Mouse (Mus musculus) left cerebral cortex, postnatal 36 days (tissue): ENCODE measurements at regions not wholly inside any gene's neighbourhood (a gene's known extent, or its start where the extent isn't known, plus 50 kb on each side); places are given as distances from the start of the nearest gene placed in this dataset.
"Not testable (repeated sequence)": the region's sequence is repeated elsewhere in the genome, so short reads cannot be mapped to it uniquely, and the experiment has no call there.

Experiments
- DNase-seq, 2 experiments: peaks; one replicate each; pipeline ENCODE4 v3.0.0; 2021 to 2022; ENCODE audit warnings: low spot score in 2 of 2, mixed read lengths in 1 of 2
- intact Hi-C: fragments of 180-260 bp; cut with DNase I; formaldehyde crosslinking; loops from one replicate; pipeline ENCODE4 v1.15.1; 2025

DNA sequence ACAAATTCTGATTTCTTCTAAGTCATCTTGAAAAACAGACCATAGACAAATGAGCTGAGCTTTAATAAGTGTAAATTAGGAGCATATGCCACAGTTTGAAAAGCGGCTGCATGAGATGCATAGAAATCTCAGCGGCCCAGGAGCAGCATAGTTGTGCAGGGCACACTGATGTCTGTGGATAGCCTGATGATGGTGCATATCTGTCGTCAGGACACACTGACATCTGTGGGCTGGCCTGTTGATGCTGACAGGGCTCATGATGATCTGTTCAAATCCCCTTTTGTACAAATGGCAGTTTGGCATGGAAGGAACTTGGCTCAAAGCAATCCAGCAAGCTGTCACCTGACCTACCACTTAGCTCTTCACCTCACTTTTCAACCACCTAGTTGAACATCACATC is 128.5 kb upstream of the Vrk2 start:
- no peak for DNase-seq
- intact Hi-C loops: no loop called here

DNA sequence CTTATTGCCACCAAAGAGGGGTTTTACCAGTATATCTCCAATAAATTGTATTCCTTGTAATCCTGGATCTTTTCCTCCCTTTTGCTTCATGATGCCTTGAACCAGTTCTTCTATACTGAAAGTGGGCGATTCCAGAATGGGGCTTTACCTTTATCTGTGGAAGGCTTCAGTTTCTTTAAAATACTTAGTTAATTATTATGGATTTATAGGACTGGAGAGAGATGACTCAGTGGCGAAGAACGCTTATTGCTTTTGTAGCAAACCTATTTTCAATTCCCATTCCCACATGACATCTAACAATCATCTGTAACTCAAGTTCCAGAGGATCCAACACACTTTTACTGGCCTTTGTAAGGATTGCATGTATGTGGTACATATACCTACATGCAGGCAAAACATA is 127.4 kb upstream of the Vrk2 start:
- no peak for DNase-seq
- intact Hi-C loops: no loop called here

DNA sequence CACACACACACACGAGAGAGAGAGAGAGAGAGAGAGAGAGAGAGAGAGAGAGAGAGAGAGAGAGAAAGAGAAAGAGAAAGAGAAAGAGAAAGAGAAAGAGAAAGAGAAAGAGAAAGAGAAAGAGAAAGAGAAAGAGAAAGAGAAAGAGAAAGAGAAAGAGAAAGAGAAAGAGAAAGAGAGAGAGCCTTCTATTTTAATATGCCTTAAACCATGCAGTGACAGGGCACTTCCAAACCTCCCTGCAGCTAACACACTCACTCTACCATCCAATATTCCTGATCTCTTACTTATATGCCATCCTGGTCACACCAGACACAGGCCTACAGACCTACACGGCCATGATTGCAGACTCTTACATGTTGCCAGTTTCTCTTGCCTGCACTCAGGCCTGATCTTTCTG is 117.4 kb upstream of the Vrk2 start:
- intact Hi-C loops, DNase-seq: not testable (repeated sequence)

DNA sequence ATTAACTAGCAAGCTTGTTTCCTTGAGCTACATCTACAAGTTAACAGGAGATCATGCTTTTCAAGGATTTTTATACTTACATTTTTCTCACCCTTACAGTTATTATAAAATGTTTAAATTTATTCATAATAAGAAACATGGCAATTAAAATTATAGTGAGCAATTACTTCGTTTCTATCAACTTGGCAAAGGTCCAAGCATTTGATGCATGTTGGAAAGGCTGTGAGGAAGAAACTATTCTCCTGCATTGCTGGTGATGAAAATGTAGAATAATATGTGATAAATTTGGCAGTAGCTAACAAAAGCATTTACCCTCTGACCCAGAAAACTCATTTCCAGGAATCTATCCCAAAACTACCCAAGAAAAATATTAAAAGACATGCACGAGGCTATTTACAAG is 114.8 kb upstream of the Vrk2 start:
- no peak for DNase-seq
- intact Hi-C loops: no loop called here

DNA sequence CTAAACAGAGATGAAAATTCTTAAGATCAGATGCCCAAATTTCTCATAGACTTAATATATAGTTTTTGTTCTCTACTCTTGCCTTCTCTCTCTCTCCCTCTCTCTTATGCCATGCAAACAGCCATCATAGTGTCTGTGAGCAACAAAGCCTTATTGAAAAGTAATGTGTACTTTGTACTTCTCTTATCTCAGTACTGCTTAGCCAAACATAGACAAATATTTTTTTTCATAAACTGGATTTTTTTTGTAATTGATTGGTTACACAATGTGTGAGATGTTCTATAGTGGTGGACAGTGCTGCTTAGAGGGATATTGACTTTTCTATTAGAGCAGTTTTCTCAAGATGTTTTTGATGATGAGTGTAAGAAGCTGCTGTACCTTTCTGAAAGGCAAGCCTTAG is 90.1 kb upstream of the Vrk2 start:
- no peak for DNase-seq
- intact Hi-C loops: no loop called here

DNA sequence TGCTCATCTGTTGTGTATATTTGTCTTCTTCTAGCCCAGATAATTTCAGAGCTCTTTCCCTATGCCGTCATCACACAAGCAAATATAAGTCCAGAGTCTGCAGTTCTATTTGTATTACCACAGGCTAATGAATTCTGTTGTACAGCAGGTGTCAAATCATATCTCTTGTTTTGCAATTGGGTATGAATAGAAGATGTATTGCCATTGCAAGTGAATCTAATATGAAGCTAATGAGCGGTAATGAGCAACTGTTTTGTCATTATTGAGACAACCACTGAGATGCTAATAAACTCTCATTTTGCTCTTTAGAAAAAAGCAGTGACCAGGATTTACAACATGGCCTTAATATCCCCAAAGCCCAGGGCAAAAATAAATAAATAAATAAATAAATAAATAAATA is 73.5 kb upstream of the Vrk2 start:
- intact Hi-C loops: no loop called here
- DNase-seq: no peak

DNA sequence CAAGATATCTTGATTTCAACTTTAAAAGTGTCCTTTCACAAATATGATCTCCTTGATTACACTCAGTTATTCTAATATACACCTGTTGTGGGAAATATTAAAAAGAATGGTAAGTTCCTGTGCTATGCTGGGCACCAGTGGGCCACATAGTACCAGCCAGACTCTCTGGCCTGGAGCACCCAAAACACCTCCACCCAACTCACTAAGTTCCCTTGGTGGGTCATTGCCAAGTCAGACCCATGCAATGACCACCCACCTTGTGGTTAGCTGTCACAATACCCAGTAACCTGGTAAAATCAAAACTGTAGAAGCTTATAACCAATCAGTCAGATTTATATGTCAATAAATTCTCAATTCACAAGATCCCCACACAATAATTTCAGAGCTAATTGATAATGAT is 67.1 kb upstream of the Vrk2 start:
- intact Hi-C loops: no loop called here
- DNase-seq: no peak

DNA sequence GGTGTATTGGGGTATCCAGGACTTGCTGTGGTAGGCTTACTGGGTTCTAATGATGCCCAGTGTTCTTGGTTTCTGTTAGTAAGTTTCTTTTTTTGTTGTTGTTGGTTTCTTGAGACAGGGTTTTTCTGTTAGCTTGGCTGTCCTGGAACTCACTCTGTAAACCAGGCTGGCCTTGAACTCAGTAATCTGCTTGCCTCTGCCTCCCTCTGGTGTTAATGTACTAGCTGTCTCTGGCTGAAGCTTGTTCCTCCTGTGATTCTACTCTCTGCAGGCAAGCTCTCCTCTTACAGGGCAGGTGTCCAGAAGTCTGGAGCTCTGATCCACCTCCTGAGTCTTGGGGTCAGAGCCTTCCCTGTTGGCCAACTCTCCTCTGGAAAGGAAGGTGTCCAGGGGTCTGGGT is 55.4 kb upstream of the Vrk2 start:
- DNase-seq, intact Hi-C loops: not testable (repeated sequence)
